Mouse (Mus musculus) macrophage (primary cell): ENCODE data around the gene Rtbdn. TPM values are rescaled to one million over a fixed set of nuclear protein-coding genes. Genes with fewer than 3 reads are reported as not detected.
A peak's percentile ranks its signal among the peaks of the same experiment; 100 is the strongest.

Experiments
- H3K27ac ChIP-seq: fragments of 350-480 bp; formaldehyde crosslinking; 2 replicates; pipeline ENCODE4 v1.9.0; 2021
- H3K36me3 ChIP-seq: fragments of 350-480 bp; formaldehyde crosslinking; 2 replicates; pipeline ENCODE4 v1.9.0; 2021; ENCODE audit errors: inconsistent target
- H3K4me3 ChIP-seq: fragments of 350-480 bp; formaldehyde crosslinking; 2 replicates; pipeline ENCODE4 v1.9.0; 2021; ENCODE audit errors: inconsistent target
- H3K79me2 ChIP-seq: fragments of 350-480 bp; formaldehyde crosslinking; 2 replicates; pipeline ENCODE4 v1.9.0; 2021; ENCODE audit errors: inconsistent target
- WGBS: methylation state at CpG from one replicate; pipeline ENCODE4 v1.1.7; 2026; ENCODE audit warnings: inconsistent platforms; ENCODE audit not compliant: missing documents; 5-methylcytosine and 5-hydroxymethylcytosine counted together
- polyA plus RNA-seq: library from polyadenylated mRNA; stranded (reverse); fragments of 250-400 nt; gene quantifications from 3 replicates; pipeline ENCODE4 v1.2.4, GENCODE M21; 2018; ENCODE audit warnings: inconsistent platforms

Gene Rtbdn
- polyA plus RNA-seq, 1 experiment from 2014 or later: not detected

GRCm38 (mm10) chr8:84976763-84977434, 30.1 kb downstream of the Rtbdn start:
- Histone ChIP-seq H3K79me2 (peaks cover 18% of the 10 kb centered on the region), H3K27ac (peak overlapping the region; percentile 86), H3K36me3 (peaks cover 16% of the 10 kb centered on the region), H3K4me3 (peak overlapping the region; percentile 78)
- 0% methylated on average over 19 of the region's 25 CpGs for WGBS

GRCm38 (mm10) chr8:84977435-84978247, 30.9 kb downstream of the Rtbdn start:
- Histone ChIP-seq H3K4me3 (peak overlapping the region; percentile 78), H3K79me2 (peaks cover 18% of the 10 kb centered on the region), H3K36me3 (peaks cover 9% of the 10 kb centered on the region; the same call in 1 of the 2 replicates), H3K27ac (peak overlapping the region; percentile 86)
- WGBS: under 1% methylated on average over 54 of the region's 70 CpGs

GRCm38 (mm10) chr8:84978248-84978940, 31.6 kb downstream of the Rtbdn start, which contains the start of gene Junb:
Gene Junb, minus strand, starts transcription at chr8:84978718.
- H3K36me3 ChIP-seq: peaks cover 2% of the 10 kb centered on the region; the same call in 1 of the 2 replicates
- WGBS: under 1% methylated on average over 56 of the region's 63 CpGs

GRCm38 (mm10) chr8:84979599-84980421, 33.0 kb downstream of the Rtbdn start:
- H3K79me2 ChIP-seq: peaks cover 18% of the 10 kb centered on the region
- WGBS: 3% methylated on average over 35 of the region's 42 CpGs
- H3K27ac ChIP-seq: peak overlapping the region; percentile 92
- H3K36me3 ChIP-seq: no peaks in the 10 kb centered on the region
- H3K4me3 ChIP-seq: peak overlapping the region; percentile 34; the same call in 1 of the 2 replicates

More at GRCm38 (mm10) chr8:84978248-84978940, 31.6 kb downstream of the Rtbdn start, which contains the start of gene Junb:
- peaks cover 18% of the 10 kb centered on the region for H3K79me2 ChIP-seq
- peak within 1 kb of the TSS; percentile 92 for H3K27ac ChIP-seq
- H3K4me3 ChIP-seq: peak within 1 kb of the TSS; percentile 78

- Histone ChIP-seq H3K4me3 (peak overlapping the region; percentile 34), H3K36me3 (no peaks in the 10 kb centered on the region), H3K79me2 (peaks cover 18% of the 10 kb centered on the region), H3K27ac (peak overlapping the region; percentile 92)
- WGBS: 29% methylated on average over 11 of the region's 11 CpGs
Measured at GRCm38 (mm10) chr8:84980622-84981358, 34.0 kb downstream of the Rtbdn start.

GRCm38 (mm10) chr8:84981644-84982498, 35.1 kb downstream of the Rtbdn start:
- H3K27ac ChIP-seq: peak overlapping the region; percentile 92
- no peak overlapping the region for H3K4me3 ChIP-seq

GRCm38 (mm10) chr8:84982499-84983011, 35.8 kb downstream of the Rtbdn start:
- Histone ChIP-seq H3K4me3 (no peak overlapping the region), H3K79me2 (peaks cover 8% of the 10 kb centered on the region; the same call in 1 of the 2 replicates), H3K27ac (peak overlapping the region; percentile 92), H3K36me3 (no peaks in the 10 kb centered on the region)
- 11% methylated on average over 3 of the region's 3 CpGs for WGBS

More at GRCm38 (mm10) chr8:84981644-84982498, 35.1 kb downstream of the Rtbdn start:
- WGBS: 26% methylated on average over 15 of the region's 15 CpGs
- Histone ChIP-seq H3K79me2 (peaks cover 15% of the 10 kb centered on the region), H3K36me3 (no peaks in the 10 kb centered on the region)

- Histone ChIP-seq H3K79me2 (no peaks in the 10 kb centered on the region), H3K4me3 (0 out of 2 replicates have a peak overlapping the region, but pooled peaks have one; percentile 28), H3K36me3 (no peaks in the 10 kb centered on the region), H3K27ac (peak overlapping the region; percentile 90)
- WGBS: 40% methylated on average over 16 of the region's 16 CpGs
Measured at GRCm38 (mm10) chr8:84984294-84985048, 37.7 kb downstream of the Rtbdn start.

- Histone ChIP-seq H3K36me3 (no peaks in the 10 kb centered on the region), H3K4me3 (peak overlapping the region; percentile 28), H3K79me2 (no peaks in the 10 kb centered on the region), H3K27ac (peak overlapping the region; percentile 90)
- WGBS: 3% methylated on average over 23 of the region's 23 CpGs
Measured at GRCm38 (mm10) chr8:84985049-84985683, 38.4 kb downstream of the Rtbdn start.

GRCm38 (mm10) chr8:84985684-84986378, 39.0 kb downstream of the Rtbdn start:
- WGBS: under 1% methylated on average over 52 of the region's 53 CpGs
- H3K4me3 ChIP-seq: peak overlapping the region; percentile 28

GRCm38 (mm10) chr8:84986379-84986945, 39.7 kb downstream of the Rtbdn start:
- peak overlapping the region; percentile 90 for H3K27ac ChIP-seq
- 47% methylated on average over 8 of the region's 8 CpGs for WGBS
- H3K4me3 ChIP-seq: peak overlapping the region; percentile 28; the same call in 1 of the 2 replicates
- H3K79me2 ChIP-seq: no peaks in the 10 kb centered on the region
- no peaks in the 10 kb centered on the region for H3K36me3 ChIP-seq

More at GRCm38 (mm10) chr8:84985684-84986378, 39.0 kb downstream of the Rtbdn start:
- Histone ChIP-seq H3K36me3 (no peaks in the 10 kb centered on the region), H3K27ac (peak overlapping the region; percentile 90), H3K79me2 (no peaks in the 10 kb centered on the region)
